Mouse (Mus musculus) hindbrain, embryonic 10.5 days (tissue): ENCODE data around the gene Hist1h1e. TPM values are rescaled to one million over a fixed set of nuclear protein-coding genes. Genes with fewer than 3 reads are reported as not detected.
A peak's percentile ranks its signal among the peaks of the same experiment; 100 is the strongest.
"Not testable (repeated sequence)": the region's sequence is repeated elsewhere in the genome, so short reads cannot be mapped to it uniquely, and the experiment has no call there.

ENCODE experiments used
- DNase-seq: peaks from one replicate; pipeline ENCODE4 v3.0.0-alpha.2; 2017; ENCODE audit warnings: low spot score
- H3K27ac ChIP-seq: fragments of 300-500 bp; sonication (generic); 2 replicates; pipeline ENCODE4 v1.5.1; 2016; ENCODE audit warnings: mild to moderate bottlenecking, moderate library complexity
- H3K27me3 ChIP-seq: fragments of 300-500 bp; sonication (generic); 2 replicates; pipeline ENCODE4 v1.6.1; 2016; ENCODE audit warnings: mild to moderate bottlenecking; ENCODE audit not compliant: poor library complexity, insufficient read depth, severe bottlenecking
- H3K36me3 ChIP-seq: fragments of 300-500 bp; sonication (generic); 2 replicates; pipeline ENCODE4 v1.6.1; 2016; ENCODE audit warnings: mild to moderate bottlenecking, moderate library complexity
- H3K4me1 ChIP-seq: fragments of 300-500 bp; sonication (generic); replicated peaks from 2 replicates; pipeline ENCODE4 v1.6.1; 2016; ENCODE audit warnings: mild to moderate bottlenecking
- H3K4me3 ChIP-seq: fragments of 300-500 bp; sonication (generic); 2 replicates; pipeline ENCODE4 v1.5.1; 2016; ENCODE audit warnings: mild to moderate bottlenecking, moderate library complexity
- H3K9me3 ChIP-seq: fragments of 300-500 bp; sonication (generic); 2 replicates; pipeline ENCODE4 v1.6.1; 2016; ENCODE audit warnings: mild to moderate bottlenecking, moderate library complexity
- WGBS: fragments of 180-500 bp; shearing (Covaris S2); methylation state at CpG from one replicate; pipeline ENCODE4 v1.1.7; 2016; 5-methylcytosine and 5-hydroxymethylcytosine counted together
- polyA plus RNA-seq: library from polyadenylated mRNA; unstranded; fragments of >200 nt; fragmentation: Nextera tagmentation; extraction: Ambion mirVana; gene quantifications from 2 replicates; pipeline ENCODE4 v1.2.1, GENCODE M21; 2016

The Hist1h1e gene
- polyA plus RNA-seq, 1 experiment from 2014 or later: 26.3 TPM

DNA sequence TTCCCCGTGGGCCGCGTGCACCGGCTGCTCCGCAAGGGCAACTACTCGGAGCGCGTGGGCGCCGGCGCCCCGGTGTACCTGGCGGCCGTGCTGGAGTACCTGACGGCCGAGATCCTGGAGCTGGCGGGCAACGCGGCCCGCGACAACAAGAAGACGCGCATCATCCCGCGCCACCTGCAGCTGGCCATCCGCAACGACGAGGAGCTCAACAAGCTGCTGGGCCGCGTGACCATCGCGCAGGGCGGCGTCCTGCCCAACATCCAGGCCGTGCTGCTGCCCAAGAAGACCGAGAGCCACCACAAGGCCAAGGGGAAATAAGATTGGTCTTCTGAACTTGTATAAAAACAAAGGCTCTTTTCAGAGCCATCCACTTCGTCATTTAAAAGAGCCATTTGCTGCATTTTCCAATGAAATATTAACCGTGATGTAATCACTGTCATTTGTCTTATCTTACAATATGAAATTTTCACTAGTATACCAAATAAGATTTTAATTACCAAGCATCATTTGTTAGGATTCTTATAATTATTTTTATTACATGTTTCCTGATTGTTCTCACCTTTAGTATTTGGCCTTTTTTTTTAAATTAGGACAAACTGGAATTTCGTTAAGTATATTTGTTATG lies 47.7 kb downstream of the Hist1h1e start:
- Histone ChIP-seq H3K4me1 (peaks cover 38% of the 10 kb centered on the region), H3K4me3 (peak overlapping the region; percentile 62), H3K27ac (peak overlapping the region; percentile 91)
- not testable (repeated sequence) for DNase-seq, H3K36me3 ChIP-seq, H3K27me3 ChIP-seq, H3K9me3 ChIP-seq
- WGBS: under 1% methylated on average over 11 of the region's 39 CpGs

DNA sequence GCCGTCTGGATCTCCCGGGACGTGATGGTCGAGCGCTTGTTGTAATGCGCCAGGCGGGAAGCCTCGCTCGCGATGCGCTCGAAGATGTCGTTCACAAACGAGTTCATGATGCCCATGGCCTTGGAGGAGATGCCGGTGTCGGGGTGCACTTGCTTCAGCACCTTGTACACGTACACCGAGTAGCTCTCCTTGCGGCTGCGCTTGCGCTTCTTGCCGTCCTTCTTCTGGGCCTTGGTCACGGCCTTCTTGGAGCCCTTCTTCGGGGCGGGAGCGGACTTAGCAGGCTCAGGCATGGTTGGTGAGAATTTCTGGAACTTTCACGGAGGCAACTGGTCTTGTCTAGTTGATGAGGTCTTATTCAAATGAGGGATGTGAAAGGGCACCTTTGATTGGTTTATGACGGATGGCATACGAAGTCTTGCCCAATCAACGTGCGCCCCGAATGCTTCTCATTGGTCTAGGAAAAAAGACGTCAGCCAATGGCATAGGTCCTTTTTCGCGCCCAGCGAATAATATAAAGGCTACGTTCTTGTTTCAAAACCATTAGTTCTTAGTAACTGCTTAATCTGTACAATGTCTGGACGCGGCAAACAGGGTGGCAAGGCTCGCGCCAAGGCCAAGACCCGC lies 48.3 kb downstream of the Hist1h1e start, which contains the start of the genes Hist1h2bf and Hist1h2ad:
Hist1h2bf (minus strand) TSS at position 299 of the 627 bp plus-strand sequence.
Hist1h2ad (plus strand) TSS at position 484 of the 627 bp plus-strand sequence.
- H3K4me3 ChIP-seq: peak within 1 kb of the TSS; percentile 62
- under 1% methylated on average over 42 of the region's 42 CpGs for WGBS
- H3K4me1 ChIP-seq: peaks cover 38% of the 10 kb centered on the region
- not testable (repeated sequence) for H3K36me3 ChIP-seq, H3K9me3 ChIP-seq, H3K27me3 ChIP-seq
- peak; percentile 91 for DNase-seq
- H3K27ac ChIP-seq: peak within 1 kb of the TSS; percentile 91

DNA sequence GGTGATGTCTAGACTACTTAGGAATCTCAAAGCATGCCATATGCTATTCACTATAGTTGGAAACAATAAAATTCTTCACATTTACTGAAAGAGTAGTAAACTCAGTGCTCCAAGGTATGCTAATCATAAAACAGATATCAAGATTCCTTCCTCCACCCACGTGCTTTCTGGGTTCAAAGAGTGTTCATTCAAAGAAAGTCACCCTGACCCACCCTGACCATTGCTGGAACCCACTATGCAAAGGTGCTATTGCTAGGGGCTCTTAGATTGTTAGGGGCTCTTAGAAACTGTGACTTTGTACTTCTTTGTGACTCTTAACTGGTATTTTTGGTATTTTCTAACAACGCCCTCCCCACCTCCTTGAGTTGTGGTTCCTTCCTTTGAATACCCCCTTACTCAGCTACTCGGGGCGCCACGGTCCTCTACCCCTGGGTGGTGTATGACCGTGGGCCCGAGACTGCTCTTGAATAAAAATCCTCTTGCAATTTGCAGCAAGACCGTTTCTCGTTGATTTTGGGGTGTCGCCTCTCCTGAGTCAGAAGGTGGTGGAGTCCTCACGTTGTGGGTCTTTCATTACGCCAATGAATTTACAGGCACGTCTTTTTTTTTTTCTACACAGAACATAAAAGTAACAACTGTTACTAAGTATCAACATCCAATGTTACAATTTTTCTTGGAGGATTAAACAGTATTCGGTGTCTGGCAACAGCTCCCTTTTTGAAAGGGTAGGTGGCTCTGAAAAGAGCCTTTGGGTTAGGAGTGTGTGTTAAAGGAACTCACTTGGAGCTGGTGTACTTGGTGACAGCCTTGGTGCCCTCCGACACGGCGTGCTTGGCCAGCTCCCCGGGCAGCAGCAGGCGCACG lies 49.1 kb downstream of the Hist1h1e start:
- H3K4me3 ChIP-seq: peak overlapping the region; percentile 56
- DNase-seq, H3K9me3 ChIP-seq, H3K36me3 ChIP-seq, H3K27me3 ChIP-seq: not testable (repeated sequence)
- peaks cover 38% of the 10 kb centered on the region for H3K4me1 ChIP-seq
- peak overlapping the region; percentile 91 for H3K27ac ChIP-seq
- WGBS: 8% methylated on average over 20 of the region's 20 CpGs

DNA sequence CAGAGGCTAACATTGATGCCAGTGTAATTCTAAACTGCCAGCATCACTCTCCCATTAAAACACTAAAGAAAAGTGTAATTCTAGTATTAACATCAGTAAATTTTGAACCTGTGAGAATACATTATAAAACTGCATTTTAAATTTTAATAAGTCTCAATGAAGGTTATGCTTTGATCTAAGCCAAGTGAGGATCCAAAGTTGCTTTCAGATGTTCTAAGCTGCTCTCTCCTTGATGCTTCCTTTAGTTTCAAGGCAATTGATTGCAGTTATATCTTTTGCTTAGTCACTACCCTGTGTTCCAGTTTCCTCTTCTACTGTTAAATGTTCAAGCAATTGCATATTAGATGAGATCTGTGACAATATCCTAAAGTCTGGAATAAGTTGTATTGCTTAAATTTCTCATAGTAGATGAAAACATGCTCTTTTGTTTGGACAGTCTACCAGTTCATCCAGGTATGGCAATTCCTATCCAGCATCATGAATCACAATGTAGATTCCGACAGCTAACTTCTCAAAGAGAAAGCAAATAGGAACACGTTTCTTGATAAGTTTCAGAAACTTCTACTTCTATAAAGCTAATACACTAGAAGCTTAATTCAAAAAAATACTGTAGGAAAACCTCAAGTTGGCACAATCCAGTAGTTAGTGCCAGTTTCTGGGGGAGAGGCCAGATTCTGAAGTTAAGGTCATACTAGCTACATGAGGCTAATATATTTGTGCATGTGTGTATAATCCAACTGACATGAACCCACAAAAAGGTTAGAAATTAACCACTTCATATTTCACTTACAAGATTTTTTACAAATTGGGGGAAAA lies 49.9 kb downstream of the Hist1h1e start:
- Histone ChIP-seq H3K9me3 (no peaks in the 10 kb centered on the region), H3K27ac (peak overlapping the region; percentile 91), H3K27me3 (no peaks in the 10 kb centered on the region), H3K36me3 (no peaks in the 10 kb centered on the region), H3K4me3 (peak overlapping the region; percentile 56), H3K4me1 (peaks cover 38% of the 10 kb centered on the region)
- DNase-seq: no peak
- 45% methylated on average over 2 of the region's 2 CpGs for WGBS

DNA sequence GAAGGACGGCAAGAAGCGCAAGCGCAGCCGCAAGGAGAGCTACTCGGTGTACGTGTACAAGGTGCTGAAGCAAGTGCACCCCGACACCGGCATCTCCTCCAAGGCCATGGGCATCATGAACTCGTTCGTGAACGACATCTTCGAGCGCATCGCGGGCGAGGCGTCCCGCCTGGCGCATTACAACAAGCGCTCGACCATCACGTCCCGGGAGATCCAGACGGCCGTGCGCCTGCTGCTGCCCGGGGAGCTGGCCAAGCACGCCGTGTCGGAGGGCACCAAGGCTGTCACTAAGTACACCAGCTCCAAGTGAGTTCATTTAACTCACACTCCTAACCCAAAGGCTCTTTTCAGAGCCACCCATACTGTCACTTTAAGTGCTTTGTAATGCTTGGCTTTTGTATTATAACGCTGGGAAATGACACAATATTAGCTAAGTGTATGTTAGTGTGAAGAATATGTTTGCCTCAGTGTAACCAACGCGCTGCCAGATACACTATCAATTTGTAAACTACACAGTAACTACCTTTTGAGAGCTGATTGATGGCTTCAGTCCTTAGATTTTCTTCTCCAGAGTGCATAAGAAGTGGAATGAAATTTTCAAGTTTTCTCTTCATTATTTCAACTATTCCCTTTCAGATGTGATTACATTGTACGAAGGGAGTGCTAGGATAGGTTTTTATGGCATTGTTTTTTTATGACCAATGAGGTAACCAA lies 50.7 kb downstream of the Hist1h1e start:
- not testable (repeated sequence) for H3K27me3 ChIP-seq, H3K9me3 ChIP-seq, H3K36me3 ChIP-seq, DNase-seq
- under 1% methylated on average over 16 of the region's 34 CpGs for WGBS
- peak overlapping the region; percentile 56 for H3K4me3 ChIP-seq
- H3K27ac ChIP-seq: peak overlapping the region; percentile 98
- peaks cover 30% of the 10 kb centered on the region for H3K4me1 ChIP-seq

DNA sequence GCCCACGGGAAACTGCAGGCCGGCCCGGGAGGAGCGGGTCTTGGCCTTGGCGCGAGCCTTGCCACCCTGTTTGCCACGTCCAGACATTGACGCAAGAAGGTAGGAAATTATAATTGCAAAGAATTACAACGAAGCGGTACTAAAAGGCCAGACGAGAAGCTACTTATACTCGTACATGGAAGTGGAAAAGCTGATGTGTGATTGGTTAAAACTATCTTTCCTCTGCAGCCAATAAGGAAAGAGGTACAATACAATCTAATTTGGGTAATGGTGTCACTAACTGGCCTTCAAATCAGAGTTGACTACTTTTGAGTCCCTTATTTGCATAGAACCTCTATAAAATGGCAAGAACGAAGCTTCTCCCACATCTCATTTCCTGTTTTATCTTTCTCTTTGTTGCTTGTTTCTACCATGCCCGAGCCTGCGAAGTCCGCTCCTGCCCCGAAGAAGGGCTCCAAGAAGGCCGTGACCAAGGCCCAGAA lies 51.3 kb downstream of the Hist1h1e start, which contains the start of the genes Hist1h2ae and Hist1h2bg:
Hist1h2ae (minus strand) TSS at position 199 of the 482 bp plus-strand sequence.
Hist1h2bg (plus strand) TSS at position 375 of the 482 bp plus-strand sequence.
- peak within 1 kb of the TSS; percentile 56 for H3K4me3 ChIP-seq
- DNase-seq: peak; percentile 74
- under 1% methylated on average over 18 of the region's 18 CpGs for WGBS

More for the DNA sequence above, 51.3 kb downstream of the Hist1h1e start, which contains the start of the genes Hist1h2ae and Hist1h2bg:
- Histone ChIP-seq H3K36me3 (no peaks in the 10 kb centered on the region), H3K27ac (peak within 1 kb of the TSS; percentile 98), H3K27me3 (no peaks in the 10 kb centered on the region), H3K9me3 (no peaks in the 10 kb centered on the region), H3K4me1 (peaks cover 24% of the 10 kb centered on the region)

Other genes starting within 250 kb of the Hist1h1e start
- 13.4 and 14.5 TPM in 2 replicates for gene Abt1, start 198.7 kb downstream of the Hist1h1e start, polyA plus RNA-seq
- 0.04 TPM in 1 of 2 replicates, not detected in the other for gene Btn1a1, start 156.7 kb downstream of the Hist1h1e start, polyA plus RNA-seq
- gene Btn2a2, start 133.7 kb downstream of the Hist1h1e start, polyA plus RNA-seq: 0.29 and 0.35 TPM in 2 replicates
- 5.8 and 7.4 TPM in 2 replicates for gene Hist1h4h, start 91.5 kb downstream of the Hist1h1e start, polyA plus RNA-seq
- 7.8 and 9.2 TPM in 2 replicates for gene Hist1h2af, start 88.7 kb downstream of the Hist1h1e start, polyA plus RNA-seq
- gene Hist1h3g, start 87.1 kb downstream of the Hist1h1e start, polyA plus RNA-seq: 3.3 and 6.0 TPM in 2 replicates
- 0.51 and 1.1 TPM in 2 replicates for gene Hist1h2bh, start 79.2 kb downstream of the Hist1h1e start, polyA plus RNA-seq
- gene Hist1h3f, start 78.5 kb downstream of the Hist1h1e start, polyA plus RNA-seq: 0.92 and 1.1 TPM in 2 replicates
- gene Hist1h4f, start 70.9 kb downstream of the Hist1h1e start, polyA plus RNA-seq: 0.56 TPM in 1 of 2 replicates, not detected in the other
- gene Hist1h1d, start 69.3 kb downstream of the Hist1h1e start, polyA plus RNA-seq: 0.37 and 0.49 TPM in 2 replicates
- gene Hist1h3e, start 60.2 kb downstream of the Hist1h1e start, polyA plus RNA-seq: 5.3 and 5.6 TPM in 2 replicates
- gene Hist1h2ae, start 51.3 kb downstream of the Hist1h1e start, polyA plus RNA-seq: 102 and 103 TPM in 2 replicates
- 7.0 and 7.3 TPM in 2 replicates for gene Hist1h2bg, start 51.2 kb downstream of the Hist1h1e start, polyA plus RNA-seq
- 4.7 and 5.1 TPM in 2 replicates for gene Hist1h2bf, start 48.4 kb downstream of the Hist1h1e start, polyA plus RNA-seq
- gene Hist1h2ad, start 48.2 kb downstream of the Hist1h1e start, polyA plus RNA-seq: 1.8 and 2.2 TPM in 2 replicates
- gene Hist1h3d, start 46.8 kb downstream of the Hist1h1e start, polyA plus RNA-seq: 4.8 and 10.9 TPM in 2 replicates
- gene Hist1h4d, start 41.0 kb downstream of the Hist1h1e start, polyA plus RNA-seq: 101 and 107 TPM in 2 replicates
- gene Hist1h2be, start 1.4 kb downstream of the Hist1h1e start, polyA plus RNA-seq: 2.5 and 2.7 TPM in 2 replicates
- gene Hist1h2ac, start 61.4 kb upstream of the Hist1h1e start, polyA plus RNA-seq: 0.80 and 1.2 TPM in 2 replicates
- 23.1 and 26.2 TPM in 2 replicates for gene Hist1h2bc, start 61.6 kb upstream of the Hist1h1e start, polyA plus RNA-seq
- not detected in 2 replicates for gene Hist1h1t, start 73.3 kb upstream of the Hist1h1e start, polyA plus RNA-seq
- gene Hist1h4c, start 75.9 kb upstream of the Hist1h1e start, polyA plus RNA-seq: 5.4 TPM in 2 replicates
- gene Hfe, start 88.3 kb upstream of the Hist1h1e start, polyA plus RNA-seq: 3.2 and 3.5 TPM in 2 replicates
- 10.6 and 12.6 TPM in 2 replicates for gene Hist1h1c, start 116.2 kb upstream of the Hist1h1e start, polyA plus RNA-seq
- 6.9 and 8.6 TPM in 2 replicates for gene Hist1h3c, start 123.0 kb upstream of the Hist1h1e start, polyA plus RNA-seq
- gene Hist1h2bb, start 124.2 kb upstream of the Hist1h1e start, polyA plus RNA-seq: 1.8 and 2.4 TPM in 2 replicates
- 45.2 and 49.3 TPM in 2 replicates for gene Hist1h2ab, start 128.6 kb upstream of the Hist1h1e start, polyA plus RNA-seq
- 5.5 and 8.8 TPM in 2 replicates for gene Hist1h3b, start 129.7 kb upstream of the Hist1h1e start, polyA plus RNA-seq
- 4.9 and 5.4 TPM in 2 replicates for gene Hist1h4b, start 134.5 kb upstream of the Hist1h1e start, polyA plus RNA-seq
- gene Hist1h4a, start 138.7 kb upstream of the Hist1h1e start, polyA plus RNA-seq: not detected in 2 replicates
- 3.7 and 4.8 TPM in 2 replicates for gene Hist1h3a, start 139.8 kb upstream of the Hist1h1e start, polyA plus RNA-seq
- gene Hist1h1a, start 141.1 kb upstream of the Hist1h1e start, polyA plus RNA-seq: 2.3 and 3.4 TPM in 2 replicates
- not detected in 2 replicates for gene Trim38, start 147.4 kb upstream of the Hist1h1e start, polyA plus RNA-seq
- not detected in 2 replicates for gene Slc17a2, start 184.4 kb upstream of the Hist1h1e start, polyA plus RNA-seq
- not detected in 2 replicates for gene Slc17a3, start 216.9 kb upstream of the Hist1h1e start, polyA plus RNA-seq
- not detected in 2 replicates for gene Slc17a1, start 245.2 kb upstream of the Hist1h1e start, polyA plus RNA-seq